Mouse (Mus musculus) testis, adult 2 months (tissue): ENCODE results near the gene Tnfaip1. TPM values are rescaled to one million over a fixed set of nuclear protein-coding genes. Genes with fewer than 3 reads are reported as not detected.

Experiments used
- H3K27ac ChIP-seq: fragments of 200-500 bp; 2 replicates; pipeline ENCODE4 v1.5.1; 2012; ENCODE audit warnings: low read depth, low read length; ENCODE audit not compliant: control insufficient read depth, insufficient read depth
- H3K27me3 ChIP-seq: fragments of 200-500 bp; 2 replicates; pipeline ENCODE4 v1.6.1; 2012; ENCODE audit warnings: mild to moderate bottlenecking, low read length, moderate library complexity; ENCODE audit not compliant: control insufficient read depth, insufficient read depth
- H3K36me3 ChIP-seq: fragments of 200-500 bp; 2 replicates; pipeline ENCODE4 v1.6.1; 2012; ENCODE audit warnings: mild to moderate bottlenecking, low read length; ENCODE audit not compliant: control insufficient read depth, insufficient read depth
- H3K4me1 ChIP-seq: fragments of 200-500 bp; 2 replicates; pipeline ENCODE4 v1.6.1; 2012; ENCODE audit warnings: low read length; ENCODE audit not compliant: control insufficient read depth, insufficient read depth
- H3K4me3 ChIP-seq: fragments of 200-500 bp; 2 replicates; pipeline ENCODE4 v1.5.1; 2012; ENCODE audit warnings: low read depth, mild to moderate bottlenecking, low read length, moderate library complexity, mixed read lengths; ENCODE audit not compliant: control insufficient read depth
- CTCF ChIP-seq: fragments of 200-500 bp; IDR thresholded peaks from 2 replicates; pipeline ENCODE4 v1.5.1; 2012; ENCODE audit warnings: low read depth, mild to moderate bottlenecking, inconsistent platforms, low read length, moderate library complexity; ENCODE audit not compliant: control insufficient read depth, insufficient read depth, insufficient replicate concordance
- POLR2A ChIP-seq: fragments of 200-500 bp; IDR thresholded peaks from 2 replicates; pipeline ENCODE4 v1.6.1; 2012; ENCODE audit warnings: low read depth, mild to moderate bottlenecking, inconsistent platforms, low read length, moderate library complexity; ENCODE audit not compliant: control insufficient read depth
- polyA plus RNA-seq: library from polyadenylated mRNA; depleted of rRNA; stranded (reverse); fragments of >200 nt; gene quantifications from 2 replicates; pipeline ENCODE4 v1.2.3, GENCODE M21; 2012

Gene Tnfaip1
- polyA plus RNA-seq, 1 experiment, result 9.8 TPM

- H3K27me3 ChIP-seq, result no peaks in the 10 kb centered on the region
- no peak overlapping the region for H3K4me3 ChIP-seq
- H3K36me3 ChIP-seq, result peaks cover 8% of the 10 kb centered on the region; the same call in 1 of the 2 replicates
- peaks cover 2% of the 10 kb centered on the region; the same call in 1 of the 2 replicates for H3K4me1 ChIP-seq
- no peak overlapping the region for H3K27ac ChIP-seq
- TF ChIP-seq POLR2A (no peak), CTCF (no peak)
These were observed 12.7 kb downstream of the Tnfaip1 start for GRCm38 (mm10) chr11:78523241-78523955.

GRCm38 (mm10) chr11:78522481-78522997 lies 13.6 kb downstream of the Tnfaip1 start:
- peaks cover 8% of the 10 kb centered on the region; the same call in 1 of the 2 replicates for H3K36me3 ChIP-seq
- H3K27ac ChIP-seq, result peak overlapping the region; percentile 19; the same call in 1 of the 2 replicates
- H3K27me3 ChIP-seq, result no peaks in the 10 kb centered on the region
- H3K4me1 ChIP-seq, result peaks cover 2% of the 10 kb centered on the region; the same call in 1 of the 2 replicates
- no peak for TF ChIP-seq POLR2A
- no peak for TF ChIP-seq CTCF
- H3K4me3 ChIP-seq, result no peak overlapping the region

- peaks cover 8% of the 10 kb centered on the region; the same call in 1 of the 2 replicates for H3K36me3 ChIP-seq
- no peak overlapping the region for H3K4me3 ChIP-seq
- TF ChIP-seq POLR2A (no peak), CTCF (no peak)
These were observed 14.3 kb downstream of the Tnfaip1 start for GRCm38 (mm10) chr11:78521880-78522279.

GRCm38 (mm10) chr11:78518931-78519330 lies 17.2 kb downstream of the Tnfaip1 start:
- H3K36me3 ChIP-seq, result peaks cover 10% of the 10 kb centered on the region
- H3K4me3 ChIP-seq, result no peak overlapping the region
- no peak for TF ChIP-seq CTCF
- peaks cover 2% of the 10 kb centered on the region; the same call in 1 of the 2 replicates for H3K4me1 ChIP-seq
- H3K27ac ChIP-seq, result no peak overlapping the region
- no peaks in the 10 kb centered on the region for H3K27me3 ChIP-seq

More at GRCm38 (mm10) chr11:78521880-78522279, 14.3 kb downstream of the Tnfaip1 start:
- Histone ChIP-seq H3K27ac (no peak overlapping the region), H3K27me3 (no peaks in the 10 kb centered on the region), H3K4me1 (peaks cover 2% of the 10 kb centered on the region; the same call in 1 of the 2 replicates)

- Histone ChIP-seq H3K27me3 (no peaks in the 10 kb centered on the region), H3K4me1 (peaks cover 8% of the 10 kb centered on the region), H3K4me3 (no peak overlapping the region), H3K27ac (no peak overlapping the region), H3K36me3 (peaks cover 5% of the 10 kb centered on the region)
- TF ChIP-seq CTCF, result peak; percentile 26; the same call in 1 of the 2 replicates
- TF ChIP-seq POLR2A, result no peak
These were observed 20.4 kb downstream of the Tnfaip1 start for GRCm38 (mm10) chr11:78515549-78516325.

GRCm38 (mm10) chr11:78513106-78513790 lies 22.9 kb downstream of the Tnfaip1 start:
- H3K27ac ChIP-seq, result no peak overlapping the region
- peak overlapping the region; percentile 16; the same call in 1 of the 2 replicates for H3K4me3 ChIP-seq
- H3K36me3 ChIP-seq, result peaks cover 4% of the 10 kb centered on the region
- TF ChIP-seq POLR2A, result no peak
- no peak for TF ChIP-seq CTCF
- H3K4me1 ChIP-seq, result peaks cover 8% of the 10 kb centered on the region
- H3K27me3 ChIP-seq, result no peaks in the 10 kb centered on the region
